Mouse (Mus musculus): ENCODE measurements around the gene Zfp697.
A peak's percentile ranks its signal among the peaks of the same experiment; 100 is the strongest.

Zfp697 gene

GRCm38 (mm10) chr3:98382246-98382939 lies at the start of gene Zfp697:
Gene Zfp697, plus strand, starts transcription at chr3:98382461.
- DNase-seq = peak; percentile 9 to 11

GRCm38 (mm10) chr3:98334010-98334409 lies 48.3 kb upstream of the Zfp697 start:
- DNase-seq = no peak

GRCm38 (mm10) chr3:98335331-98335730 lies 46.9 kb upstream of the Zfp697 start:
- peak; percentile 34 to 39 for DNase-seq

GRCm38 (mm10) chr3:98335886-98336285 lies 46.4 kb upstream of the Zfp697 start:
- DNase-seq = peak; percentile 46 to 48

GRCm38 (mm10) chr3:98336661-98337654 lies 45.3 kb upstream of the Zfp697 start:
- peak; percentile 60 to 67 for DNase-seq

- peak; percentile 43 to 50 for DNase-seq
Measured at GRCm38 (mm10) chr3:98338584-98339041, 43.6 kb upstream of the Zfp697 start.

- peak; percentile 61 to 62 for DNase-seq
Measured at GRCm38 (mm10) chr3:98339097-98339705, 43.1 kb upstream of the Zfp697 start.

GRCm38 (mm10) chr3:98339706-98340109 lies 42.6 kb upstream of the Zfp697 start, which contains the start of gene Phgdh:
Gene Phgdh, minus strand, starts transcription at chr3:98339990.
- peak; percentile 76 to 78 for DNase-seq

- no peak for DNase-seq
Measured at GRCm38 (mm10) chr3:98340818-98341594, 41.3 kb upstream of the Zfp697 start.

GRCm38 (mm10) chr3:98343235-98343634 lies 39.0 kb upstream of the Zfp697 start:
- DNase-seq = no peak

GRCm38 (mm10) chr3:98348106-98348505 lies 34.2 kb upstream of the Zfp697 start:
- DNase-seq = peak; percentile 68 to 74

- DNase-seq = peak; percentile 39 to 43
Measured at GRCm38 (mm10) chr3:98348705-98349104, 33.6 kb upstream of the Zfp697 start.

GRCm38 (mm10) chr3:98353892-98354291 lies 28.4 kb upstream of the Zfp697 start:
- peak; percentile 75 to 78 for DNase-seq

- no peak for DNase-seq
Measured at GRCm38 (mm10) chr3:98355344-98356025, 26.8 kb upstream of the Zfp697 start.

- DNase-seq = no peak
Measured at GRCm38 (mm10) chr3:98356026-98356365, 26.3 kb upstream of the Zfp697 start.

GRCm38 (mm10) chr3:98356632-98357370 lies 25.5 kb upstream of the Zfp697 start:
- no peak for DNase-seq

GRCm38 (mm10) chr3:98362753-98363152 lies 19.5 kb upstream of the Zfp697 start:
- DNase-seq = peak; percentile 27 to 41

GRCm38 (mm10) chr3:98366086-98366485 lies 16.2 kb upstream of the Zfp697 start:
- DNase-seq = no peak

GRCm38 (mm10) chr3:98366823-98367222 lies 15.4 kb upstream of the Zfp697 start:
- DNase-seq = no peak

GRCm38 (mm10) chr3:98368283-98368682 lies 14.0 kb upstream of the Zfp697 start:
- no peak for DNase-seq

GRCm38 (mm10) chr3:98368776-98369175 lies 13.5 kb upstream of the Zfp697 start:
- no peak for DNase-seq
